Mouse (Mus musculus): Measurements from ENCODE around the gene Glg1. TPM values are rescaled to one million over a fixed set of nuclear protein-coding genes. Genes with fewer than 3 reads are reported as not detected.
A peak's percentile ranks its signal among the peaks of the same experiment; 100 is the strongest.
"Not testable (repeated sequence)": the region's sequence is repeated elsewhere in the genome, so short reads cannot be mapped to it uniquely, and the experiment has no call there.

The Glg1 gene
- total and polyA plus RNA-seq, 2 experiments from 2014 or later: 37.4 to 53.8 TPM

DNA sequence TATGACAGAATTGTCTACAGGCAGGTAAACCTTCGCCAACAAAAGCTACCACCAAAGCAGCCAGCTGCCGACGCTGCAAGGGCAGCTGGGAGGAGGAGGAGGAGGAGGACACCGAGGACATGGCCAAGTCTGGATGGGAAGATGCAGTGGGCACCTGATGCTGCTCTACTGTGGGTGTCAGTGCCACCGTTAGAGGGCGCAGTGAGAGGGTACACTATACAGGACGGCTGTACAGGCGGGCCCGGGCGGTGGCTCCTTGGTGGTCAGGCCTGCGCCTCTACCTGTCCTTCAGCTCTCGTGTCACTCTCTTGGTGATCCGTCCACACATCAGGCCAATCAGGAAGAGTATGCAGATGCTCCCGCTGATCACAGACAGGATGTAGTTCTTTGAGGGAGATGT, 101.4 kb downstream of the Glg1 start:
- WGBS: 49% methylated on average over 14 of the region's 14 CpGs
- Histone ChIP-seq H3K36me3 (ENCODE audit: insufficient read depth, low read length) (peaks cover 73% of the 10 kb centered on the region), H3K9ac (replicated peaks; ENCODE audit: low read length) (no peak overlapping the region), H3K27ac (no peak overlapping the region), H3K4me3 (ENCODE audit: low read length) (no peak overlapping the region), H3K4me2 (ENCODE audit: low read depth, low read length) (no peak overlapping the region), H3K4me1 (ENCODE audit: insufficient read depth, low read length) (no peaks in the 10 kb centered on the region), H3K27me3 (ENCODE audit: insufficient read depth, low read length) (no peaks in the 10 kb centered on the region), H3K9me3 (ENCODE audit: low read length) (no peaks in the 10 kb centered on the region)
- ATAC-seq (0 out of 2 replicates have a peak, but pooled peaks have one; percentile 53), DNase-seq (ENCODE audit: low spot score) (peak; percentile 63)
- TF ChIP-seq CTCF (IDR thresholded peaks at IDR 0.05; ENCODE audit: low read depth): peak; percentile 77

DNA sequence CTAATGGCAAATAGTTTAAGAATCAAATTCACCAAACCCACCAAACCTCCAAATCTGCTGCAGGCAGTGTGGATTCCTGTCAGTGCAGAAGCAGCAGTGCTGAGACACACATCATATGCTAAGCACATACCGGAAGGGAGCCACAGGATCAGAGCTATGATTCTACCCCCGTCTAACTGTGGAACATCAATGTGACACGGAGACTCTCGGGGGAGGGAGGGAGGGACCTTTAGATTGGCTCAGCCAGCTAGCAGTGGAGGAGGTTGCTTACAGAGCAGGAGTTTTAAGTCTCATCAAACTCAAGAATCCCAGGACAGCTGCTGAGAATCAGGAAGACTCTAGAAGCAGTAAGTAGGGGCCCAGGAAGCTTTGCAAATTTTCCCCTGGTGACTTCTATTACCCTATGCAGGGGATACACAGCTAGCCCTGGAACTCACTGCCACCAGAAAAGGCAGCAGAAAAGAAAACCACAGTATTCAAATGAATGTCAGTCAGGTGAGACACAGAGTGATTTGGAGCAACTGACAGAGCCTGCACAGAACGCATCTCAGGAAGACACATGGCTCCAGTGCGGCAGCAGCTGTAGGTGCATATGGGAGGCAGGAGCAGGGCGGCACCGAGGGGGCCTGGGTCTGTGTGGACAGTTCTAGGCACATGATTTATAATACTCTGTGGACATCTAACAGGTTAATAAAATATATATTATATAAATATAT, 103.1 kb downstream of the Glg1 start:
- H3K27ac ChIP-seq: no peak overlapping the region
- no peak overlapping the region for H3K4me3 ChIP-seq (ENCODE audit: low read length)
- no peaks in the 10 kb centered on the region for H3K4me1 ChIP-seq (ENCODE audit: insufficient read depth, low read length)
- H3K36me3 ChIP-seq (ENCODE audit: insufficient read depth, low read length): peaks cover 65% of the 10 kb centered on the region
- H3K9me3 ChIP-seq (ENCODE audit: low read length): no peaks in the 10 kb centered on the region
- H3K9ac ChIP-seq (replicated peaks; ENCODE audit: low read length): no peak overlapping the region
- no peak overlapping the region for H3K4me2 ChIP-seq (ENCODE audit: low read depth, low read length)
- DNase-seq (ENCODE audit: low spot score) (no peak), ATAC-seq (no peak)
- no peaks in the 10 kb centered on the region for H3K27me3 ChIP-seq (ENCODE audit: insufficient read depth, low read length)
- no peak for TF ChIP-seq CTCF (IDR thresholded peaks at IDR 0.05; ENCODE audit: low read depth)
- 95% methylated on average over 8 of the region's 8 CpGs for WGBS

GRCm38 (mm10) chr8:111145460-111146012, 113.5 kb downstream of the Glg1 start:
- not testable (repeated sequence) for H3K9me3 ChIP-seq (ENCODE audit: low read length); H3K4me1 ChIP-seq (ENCODE audit: insufficient read depth, low read length); H3K27me3 ChIP-seq (ENCODE audit: insufficient read depth, low read length); H3K36me3 ChIP-seq (ENCODE audit: insufficient read depth, low read length)
- peak overlapping the region; percentile 78 for H3K4me2 ChIP-seq (ENCODE audit: low read depth, low read length)
- H3K27ac ChIP-seq: peak overlapping the region; percentile 77
- ATAC-seq (peak; percentile 97), DNase-seq (ENCODE audit: low spot score) (peak; percentile 96)
- peak overlapping the region; percentile 67 for H3K4me3 ChIP-seq (ENCODE audit: low read length)
- WGBS: 3% methylated on average over 61 of the region's 74 CpGs
- peak overlapping the region; percentile 78 for H3K9ac ChIP-seq (replicated peaks; ENCODE audit: low read length)

DNA sequence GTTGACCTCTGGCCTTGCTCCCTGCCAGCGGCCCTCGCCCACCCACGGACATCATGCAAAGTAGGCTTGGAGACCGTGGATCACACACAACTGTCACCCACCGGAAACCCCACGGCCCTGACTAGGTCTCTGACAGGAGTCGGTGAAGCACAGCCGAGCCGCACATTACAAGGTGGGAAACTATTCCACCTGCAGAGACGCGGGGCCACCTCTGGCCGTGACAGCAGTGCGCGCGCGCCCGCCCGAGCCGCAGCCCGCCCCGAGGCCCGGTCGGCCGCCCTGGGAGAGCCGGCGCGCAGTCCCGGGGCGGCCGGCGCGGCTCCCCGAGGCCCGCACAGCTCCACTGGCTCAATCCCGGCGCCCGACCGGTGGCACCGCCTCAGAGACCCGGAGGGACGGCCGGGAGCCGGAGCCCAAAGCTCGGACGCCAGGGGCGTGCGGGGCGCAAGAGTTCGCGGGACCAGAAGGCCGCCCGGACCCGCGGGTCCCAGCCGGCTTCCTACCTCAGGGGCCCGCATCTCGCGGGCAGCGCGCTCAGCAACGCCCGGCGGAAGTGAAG, 114.0 kb downstream of the Glg1 start:
- ATAC-seq (peak; percentile 66), DNase-seq (ENCODE audit: low spot score) (peak; percentile 4)
- 0% methylated on average over 38 of the region's 63 CpGs for WGBS

DNA sequence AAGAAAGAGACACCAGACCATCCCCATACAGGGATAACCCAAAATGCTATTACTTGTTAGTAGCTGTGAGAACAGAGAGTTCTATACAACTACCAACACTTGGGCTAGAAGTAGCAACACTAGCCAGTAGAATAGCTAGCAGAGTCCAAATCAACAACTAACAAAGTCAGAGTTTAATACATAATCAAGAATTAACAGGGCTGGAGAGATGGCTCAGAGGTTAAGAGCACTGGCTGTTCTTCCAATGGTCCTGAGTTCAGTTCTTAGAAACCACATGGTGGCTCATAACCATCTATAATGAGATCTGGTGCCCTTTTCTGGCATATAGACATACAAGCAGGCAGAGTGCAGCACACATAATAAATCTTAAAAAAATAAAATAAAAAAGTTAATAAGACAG, 116.5 kb downstream of the Glg1 start:
- H3K4me3 ChIP-seq (ENCODE audit: low read length): no peak overlapping the region
- no peaks in the 10 kb centered on the region for H3K27me3 ChIP-seq (ENCODE audit: insufficient read depth, low read length)
- no peaks in the 10 kb centered on the region for H3K9me3 ChIP-seq (ENCODE audit: low read length)
- TF ChIP-seq CTCF (IDR thresholded peaks at IDR 0.05; ENCODE audit: low read depth): no peak
- peaks cover 7% of the 10 kb centered on the region; the same call in 1 of the 2 replicates for H3K36me3 ChIP-seq (ENCODE audit: insufficient read depth, low read length)
- H3K9ac ChIP-seq (replicated peaks; ENCODE audit: low read length): no peak overlapping the region
- H3K27ac ChIP-seq: no peak overlapping the region
- H3K4me2 ChIP-seq (ENCODE audit: low read depth, low read length): no peak overlapping the region
- H3K4me1 ChIP-seq (ENCODE audit: insufficient read depth, low read length): no peaks in the 10 kb centered on the region; the same call in 1 of the 2 replicates
- ATAC-seq (no peak), DNase-seq (ENCODE audit: low spot score) (no peak)

More for the DNA sequence above, 114.0 kb downstream of the Glg1 start:
- H3K4me2 ChIP-seq (ENCODE audit: low read depth, low read length): peak overlapping the region; percentile 78
- H3K27ac ChIP-seq: peak overlapping the region; percentile 77; the same call in 1 of the 2 replicates
- not testable (repeated sequence) for H3K27me3 ChIP-seq (ENCODE audit: insufficient read depth, low read length); H3K36me3 ChIP-seq (ENCODE audit: insufficient read depth, low read length); H3K9me3 ChIP-seq (ENCODE audit: low read length); H3K4me1 ChIP-seq (ENCODE audit: insufficient read depth, low read length)
- peak overlapping the region; percentile 78 for H3K9ac ChIP-seq (replicated peaks; ENCODE audit: low read length)
- H3K4me3 ChIP-seq (ENCODE audit: low read length): peak overlapping the region; percentile 67

GRCm38 (mm10) chr8:111130756-111131155, 128.3 kb downstream of the Glg1 start:
- H3K27ac ChIP-seq: no peak overlapping the region
- ATAC-seq (no peak), DNase-seq (ENCODE audit: low spot score) (no peak)
- H3K27me3 ChIP-seq (ENCODE audit: insufficient read depth, low read length): no peaks in the 10 kb centered on the region
- TF ChIP-seq CTCF (IDR thresholded peaks at IDR 0.05; ENCODE audit: low read depth): no peak
- peaks cover 46% of the 10 kb centered on the region for H3K36me3 ChIP-seq (ENCODE audit: insufficient read depth, low read length)
- no peak overlapping the region for H3K4me2 ChIP-seq (ENCODE audit: low read depth, low read length)
- no peaks in the 10 kb centered on the region for H3K9me3 ChIP-seq (ENCODE audit: low read length)
- no peak overlapping the region for H3K4me3 ChIP-seq (ENCODE audit: low read length)
- H3K9ac ChIP-seq (replicated peaks; ENCODE audit: low read length): no peak overlapping the region
- no peaks in the 10 kb centered on the region for H3K4me1 ChIP-seq (ENCODE audit: insufficient read depth, low read length)
- 98% methylated on average over 2 of the region's 2 CpGs for WGBS

GRCm38 (mm10) chr8:111119481-111119880, 139.5 kb downstream of the Glg1 start:
- no peak for DNase-seq (ENCODE audit: low spot score)
- WGBS: 93% methylated on average over 3 of the region's 3 CpGs

More at GRCm38 (mm10) chr8:111119481-111119880, 139.5 kb downstream of the Glg1 start:
- H3K9me3 ChIP-seq (ENCODE audit: low read length): no peaks in the 10 kb centered on the region
- no peak for ATAC-seq
- no peak overlapping the region for H3K27ac ChIP-seq
- H3K4me2 ChIP-seq (ENCODE audit: low read depth, low read length): no peak overlapping the region
- no peaks in the 10 kb centered on the region for H3K27me3 ChIP-seq (ENCODE audit: insufficient read depth, low read length)
- TF ChIP-seq CTCF (IDR thresholded peaks at IDR 0.05; ENCODE audit: low read depth): no peak
- no peaks in the 10 kb centered on the region for H3K4me1 ChIP-seq (ENCODE audit: insufficient read depth, low read length)
- H3K9ac ChIP-seq (replicated peaks; ENCODE audit: low read length): no peak overlapping the region
- no peak overlapping the region for H3K4me3 ChIP-seq (ENCODE audit: low read length)
- H3K36me3 ChIP-seq (ENCODE audit: insufficient read depth, low read length): peaks cover 60% of the 10 kb centered on the region

All from hindbrain, postnatal 0 days (tissue).